ENCODE assay signal across 24 mouse cellular contexts in the genomic region with DNA sequence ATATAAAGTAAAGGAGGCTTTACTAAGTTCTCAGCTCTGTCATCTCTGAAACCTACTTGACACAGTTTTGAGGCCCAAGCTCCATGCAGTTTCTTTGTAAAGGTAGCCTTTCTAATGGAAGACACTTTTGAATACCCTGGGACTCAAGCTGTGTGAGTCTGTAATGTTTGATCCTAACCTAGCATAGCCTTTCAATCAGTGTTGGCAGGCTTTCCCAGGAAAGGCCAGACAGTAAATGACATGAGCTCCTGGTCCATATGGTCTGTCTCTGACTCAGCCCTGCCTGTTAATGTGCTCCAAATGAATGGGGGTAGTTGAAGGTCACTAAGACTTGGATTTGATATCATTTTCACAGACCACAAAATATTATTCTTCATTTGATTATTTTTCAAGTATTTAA.
DNase-seq lines count a peak whose midpoint lies in the region; ATAC-seq and TF ChIP-seq lines count a peak whose summit lies in the region.
"Had no signal": no experiment of that assay in that cellular context is flagged by ENCODE, and none has a peak within 500 bp of the region (broad histone marks: within the 10 kb centered on the region; RNA-seq: fewer than 3 reads in every experiment).

No protein-coding gene starts in this region.

- H3K9ac ChIP-seq in lung, embryonic 14.5 days: no peak overlapping the region
- H3K9ac ChIP-seq: embryonic facial prominence, embryonic 12.5 days; embryonic facial prominence, embryonic 15.5 days; heart, embryonic 13.5 days; hindbrain, embryonic 14.5 days had no signal

- H3K4me2 ChIP-seq in lung, embryonic 14.5 days: no peak overlapping the region
- H3K4me2 ChIP-seq: embryonic facial prominence, embryonic 12.5 days; embryonic facial prominence, embryonic 15.5 days; heart, embryonic 13.5 days; hindbrain, embryonic 14.5 days had no signal

- ATAC-seq in lung, embryonic 14.5 days (ENCODE audit: insufficient read depth): no peak
- ATAC-seq: hindbrain, postnatal 0 days; inflammation-experienced regulatory T-cells, adult 6 months; intestine, embryonic 16.5 days had no signal

- H3K27me3 ChIP-seq in lung, embryonic 14.5 days (ENCODE audit: insufficient read depth, low read length): no peaks in the 10 kb centered on the region
- H3K27me3 ChIP-seq: CH12.LX; embryonic facial prominence, embryonic 12.5 days; embryonic facial prominence, embryonic 15.5 days; heart, embryonic 13.5 days had no signal

- no peaks in the 10 kb centered on the region for H3K9me3 ChIP-seq in lung, embryonic 14.5 days (ENCODE audit: low read depth, low read length)
- H3K9me3 ChIP-seq: embryonic facial prominence, embryonic 12.5 days; embryonic facial prominence, embryonic 15.5 days; G1E; heart, embryonic 10.5 days; heart, embryonic 13.5 days had no signal

- no peaks in the 10 kb centered on the region for H3K36me3 ChIP-seq in lung, embryonic 14.5 days (ENCODE audit: insufficient read depth)
- H3K36me3 ChIP-seq: embryonic facial prominence, embryonic 15.5 days had no signal

- H3K4me3 ChIP-seq in lung, embryonic 14.5 days (ENCODE audit: low read depth, low read length): no peak overlapping the region
- H3K4me3 ChIP-seq in lung, adult 2 months (replicated peaks; ENCODE audit: extremely low read depth, low read depth, low read length): no peak overlapping the region
- H3K4me3 ChIP-seq: embryonic facial prominence, embryonic 12.5 days; embryonic facial prominence, embryonic 15.5 days; heart, adult 2 months; heart, embryonic 10.5 days; heart, embryonic 13.5 days had no signal

- H3K27ac ChIP-seq in lung, embryonic 14.5 days (ENCODE audit: low read depth): no peak overlapping the region
- H3K27ac ChIP-seq: embryonic facial prominence, embryonic 12.5 days; embryonic facial prominence, embryonic 15.5 days; heart, adult 2 months; heart, embryonic 10.5 days; heart, embryonic 13.5 days; hindbrain, embryonic 14.5 days; hindbrain, postnatal 0 days had no signal

- H3K4me1 ChIP-seq in lung, embryonic 14.5 days (ENCODE audit: insufficient read depth): no peaks in the 10 kb centered on the region
- H3K4me1 ChIP-seq in lung, adult 2 months (ENCODE audit: control insufficient read depth, insufficient read depth, low read length): no peaks in the 10 kb centered on the region
- H3K4me1 ChIP-seq: embryonic facial prominence, embryonic 12.5 days; embryonic facial prominence, embryonic 15.5 days; heart, embryonic 10.5 days; heart, embryonic 13.5 days had no signal

- no peak for TF ChIP-seq POLR2A in lung, adult 2 months (IDR thresholded peaks at IDR 0.05; ENCODE audit: borderline replicate concordance, extremely low read depth, low read depth, low read length)
- no peak for TF ChIP-seq POLR2A in brain, embryonic 14.5 days (IDR thresholded peaks at IDR 0.05; ENCODE audit: borderline replicate concordance, extremely low read depth, insufficient read depth, insufficient read length, poor library complexity, severe bottlenecking)

- peak; percentile 32 to 37 for DNase-seq in cerebellum, postnatal 10 days
- DNase-seq in cerebellum, postnatal 14 days: no peak
- peak; percentile 17 for DNase-seq in lung, embryonic 14.5 days
- no peak for DNase-seq in lung, adult 2 months
- peak; percentile 25 for DNase-seq in NIH3T3 (ENCODE audit: low read depth)
- peak; percentile 64 for DNase-seq in brain, embryonic 14.5 days (ENCODE audit: low read depth)
- DNase-seq in right cerebral cortex, postnatal 14 days: no peak
- DNase-seq: adrenal gland, adult 2 months; adrenal gland, postnatal 14 days; B cell, adult 2 months; gastrocnemius, postnatal 36 days; heart, adult 2 months; heart, postnatal 14 days; heart, postnatal 4 days had no signal

- TF ChIP-seq CTCF in lung, embryonic 14.5 days (IDR thresholded peaks at IDR 0.05; ENCODE audit: low read depth): no peak
- no peak for TF ChIP-seq CTCF in lung, adult 2 months (IDR thresholded peaks at IDR 0.05; ENCODE audit: insufficient read depth, low read length)
- TF ChIP-seq CTCF in brain, embryonic 14.5 days (IDR thresholded peaks at IDR 0.05; ENCODE audit: borderline replicate concordance, extremely low read depth, insufficient read depth, insufficient read length): no peak

Comparison
In these comparisons a context has a peak if more than half of its experiments do, and no peak if none do; other contexts are left out.
1. DNase-seq: peak in cerebellum, postnatal 10 days (2 of 2), lung, embryonic 14.5 days (single experiment), NIH3T3 (single experiment) and brain, embryonic 14.5 days (single experiment); none in cerebellum, postnatal 14 days (0 of 2), lung, adult 2 months (single experiment) and right cerebral cortex, postnatal 14 days (single experiment).